Mouse (Mus musculus) neural tube, embryonic 12.5 days (tissue): ENCODE measurements at regions not wholly inside any gene's neighbourhood (a gene's known extent, or its start where the extent isn't known, plus 50 kb on each side); places are given as distances from the start of the nearest gene placed in this dataset.
A peak's percentile ranks its signal among the peaks of the same experiment; 100 is the strongest.

ENCODE experiments used
- ATAC-seq: fragments of 200-750 bp; cut with Nextera tagmentation; 2 replicates; pipeline ENCODE4 v1.8.0; 2017; ENCODE audit warnings: low read depth, mild to moderate bottlenecking, moderate TSS enrichment, moderate library complexity; ENCODE audit not compliant: low FRiP score
- H3K27ac ChIP-seq: fragments of 300-500 bp; sonication (generic); 2 replicates; pipeline ENCODE4 v1.5.1; 2016
- H3K27me3 ChIP-seq: fragments of 300-500 bp; sonication (generic); replicated peaks from 2 replicates; pipeline ENCODE4 v1.6.1; 2016; ENCODE audit warnings: mild to moderate bottlenecking
- H3K36me3 ChIP-seq: fragments of 300-500 bp; sonication (generic); 2 replicates; pipeline ENCODE4 v1.6.1; 2016; ENCODE audit warnings: mild to moderate bottlenecking
- H3K4me1 ChIP-seq: fragments of 300-500 bp; sonication (generic); 2 replicates; pipeline ENCODE4 v1.6.1; 2016
- H3K4me2 ChIP-seq: fragments of 300-500 bp; sonication (generic); replicated peaks from 2 replicates; pipeline ENCODE4 v1.6.1; 2016; ENCODE audit warnings: mild to moderate bottlenecking
- H3K4me3 ChIP-seq: fragments of 300-500 bp; sonication (generic); 2 replicates; pipeline ENCODE4 v1.5.1; 2016
- H3K9ac ChIP-seq: fragments of 300-500 bp; sonication (generic); 2 replicates; pipeline ENCODE4 v1.6.1; 2016; ENCODE audit warnings: mild to moderate bottlenecking
- H3K9me3 ChIP-seq: fragments of 300-500 bp; sonication (generic); 2 replicates; pipeline ENCODE4 v1.6.1; 2016; ENCODE audit warnings: mild to moderate bottlenecking
- WGBS: fragments of 180-500 bp; shearing (Covaris S2); methylation state at CpG from one replicate; pipeline ENCODE4 v1.1.7; 2016; 5-methylcytosine and 5-hydroxymethylcytosine counted together

DNA sequence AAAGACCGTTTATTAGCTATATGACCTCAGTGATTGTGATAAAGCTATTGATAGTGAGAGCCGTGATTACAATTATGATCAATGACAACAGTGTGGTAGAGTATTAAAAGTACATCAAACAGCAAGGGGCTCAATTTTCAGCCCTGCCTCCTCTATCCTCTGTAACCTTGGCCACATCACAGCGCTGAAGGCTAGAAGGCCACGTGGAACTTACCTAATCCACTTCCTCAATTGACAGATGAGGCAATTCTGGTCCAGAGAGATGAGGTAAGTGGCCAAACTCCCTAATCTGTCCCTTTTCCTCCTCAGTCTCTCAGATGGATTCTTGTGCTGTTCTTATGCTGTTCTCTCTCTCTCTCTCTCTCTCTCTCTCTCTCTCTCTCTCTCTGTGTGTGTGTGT, 114.7 kb upstream of the Tle3 start:
- Histone ChIP-seq H3K4me1 (peaks cover 54% of the 10 kb centered on the region), H3K9ac (no peak overlapping the region), H3K4me3 (no peak overlapping the region), H3K27ac (no peak overlapping the region), H3K9me3 (no peaks in the 10 kb centered on the region; the same call in 1 of the 2 replicates), H3K4me2 (no peak overlapping the region), H3K36me3 (no peaks in the 10 kb centered on the region), H3K27me3 (no peaks in the 10 kb centered on the region; the same call in 1 of the 2 replicates)
- 60% methylated on average over 4 of the region's 4 CpGs for WGBS
- no peak for ATAC-seq

DNA sequence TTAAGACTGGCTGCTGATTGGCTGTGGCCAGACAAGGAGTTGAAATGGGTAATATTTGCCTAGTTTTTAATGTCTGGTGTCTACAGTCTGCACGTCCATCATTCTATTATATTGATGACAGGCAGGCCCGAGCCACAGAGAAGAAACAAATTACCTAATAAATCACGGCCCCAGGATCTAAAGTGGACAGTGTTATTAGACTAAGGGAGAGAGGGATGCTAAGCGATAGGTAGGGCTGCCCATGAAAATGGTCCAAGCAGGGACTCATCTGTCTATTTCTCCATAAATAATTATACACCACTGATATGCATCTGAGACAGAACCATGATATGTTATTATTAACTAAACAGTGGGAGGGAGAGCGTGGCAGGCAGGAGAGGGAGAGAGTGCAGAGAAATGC, 114.1 kb upstream of the Tle3 start:
- Histone ChIP-seq H3K4me3 (no peak overlapping the region), H3K27ac (no peak overlapping the region), H3K4me2 (no peak overlapping the region), H3K9me3 (no peaks in the 10 kb centered on the region; the same call in 1 of the 2 replicates), H3K9ac (no peak overlapping the region), H3K36me3 (no peaks in the 10 kb centered on the region), H3K27me3 (no peaks in the 10 kb centered on the region; the same call in 1 of the 2 replicates), H3K4me1 (peaks cover 58% of the 10 kb centered on the region)
- ATAC-seq: peak; percentile 44; the same call in 1 of the 2 replicates
- WGBS: 48% methylated on average over 5 of the region's 5 CpGs

DNA sequence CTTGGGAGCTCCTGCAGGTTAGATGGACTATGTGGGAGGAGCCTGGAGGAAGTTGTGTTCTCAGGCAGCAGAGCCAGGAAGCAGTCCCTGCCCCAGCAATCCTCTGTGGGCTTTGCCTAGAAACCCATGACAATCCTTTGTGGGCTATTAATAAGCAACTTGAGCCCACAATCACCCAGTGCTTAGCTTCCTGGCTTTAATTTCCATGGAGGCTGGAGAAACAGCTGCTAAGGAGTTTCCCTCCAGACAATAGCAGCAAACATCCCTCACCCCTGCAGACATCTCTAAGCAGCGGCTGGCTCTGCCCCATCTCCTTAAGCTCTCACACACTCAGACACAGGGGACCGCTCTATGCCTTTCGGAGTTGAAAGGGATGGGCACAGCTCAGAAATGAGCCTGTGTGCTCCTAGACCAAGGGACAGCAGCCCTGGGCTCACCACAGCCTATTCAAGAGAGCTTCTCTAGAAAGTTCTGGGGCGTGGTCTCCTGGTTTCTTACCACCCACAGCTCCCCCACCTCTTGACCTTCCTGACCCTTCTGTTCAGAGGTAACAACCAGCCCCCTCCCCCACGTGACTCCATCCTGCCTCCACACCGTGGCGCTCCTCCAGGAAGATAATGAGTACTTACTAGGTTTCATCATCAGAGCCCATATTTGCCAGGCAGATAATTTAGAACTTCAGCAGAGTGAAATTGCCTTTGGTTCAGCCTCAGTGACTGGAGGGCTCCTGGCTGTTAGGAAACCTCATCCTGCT, 112.6 kb upstream of the Tle3 start:
- Histone ChIP-seq H3K4me3 (no peak overlapping the region), H3K4me1 (peaks cover 58% of the 10 kb centered on the region), H3K27me3 (no peaks in the 10 kb centered on the region; the same call in 1 of the 2 replicates), H3K4me2 (no peak overlapping the region; the same call in 1 of the 2 replicates), H3K9me3 (no peaks in the 10 kb centered on the region; the same call in 1 of the 2 replicates), H3K36me3 (no peaks in the 10 kb centered on the region), H3K9ac (no peak overlapping the region), H3K27ac (no peak overlapping the region)
- WGBS: 6% methylated on average over 7 of the region's 7 CpGs
- 0 out of 2 replicates have a peak, but pooled peaks have one; percentile 53 for ATAC-seq

DNA sequence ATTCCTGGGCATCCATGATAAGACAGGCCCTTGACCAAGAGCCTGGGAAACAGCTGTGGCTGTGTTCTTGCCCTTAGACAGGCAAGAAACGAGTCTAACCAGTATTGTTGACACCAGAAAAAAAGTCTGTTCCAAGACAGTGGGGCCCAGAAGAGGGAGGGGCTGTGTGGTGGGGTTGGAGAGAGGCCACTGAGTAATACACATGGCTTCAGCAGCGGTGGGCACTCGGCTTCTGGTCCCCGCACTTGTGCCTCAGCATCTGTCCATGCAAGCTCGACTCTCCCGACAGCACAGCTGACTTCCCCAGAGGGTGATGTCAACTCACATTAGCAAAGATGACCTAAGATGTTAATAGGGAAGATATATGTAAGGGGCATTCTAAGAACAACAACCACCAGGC, 110.9 kb upstream of the Tle3 start:
- Histone ChIP-seq H3K4me1 (peaks cover 58% of the 10 kb centered on the region), H3K9me3 (no peaks in the 10 kb centered on the region; the same call in 1 of the 2 replicates), H3K4me3 (no peak overlapping the region), H3K4me2 (no peak overlapping the region), H3K27ac (no peak overlapping the region), H3K9ac (no peak overlapping the region), H3K36me3 (no peaks in the 10 kb centered on the region), H3K27me3 (no peaks in the 10 kb centered on the region; the same call in 1 of the 2 replicates)
- no peak for ATAC-seq
- 52% methylated on average over 6 of the region's 6 CpGs for WGBS

DNA sequence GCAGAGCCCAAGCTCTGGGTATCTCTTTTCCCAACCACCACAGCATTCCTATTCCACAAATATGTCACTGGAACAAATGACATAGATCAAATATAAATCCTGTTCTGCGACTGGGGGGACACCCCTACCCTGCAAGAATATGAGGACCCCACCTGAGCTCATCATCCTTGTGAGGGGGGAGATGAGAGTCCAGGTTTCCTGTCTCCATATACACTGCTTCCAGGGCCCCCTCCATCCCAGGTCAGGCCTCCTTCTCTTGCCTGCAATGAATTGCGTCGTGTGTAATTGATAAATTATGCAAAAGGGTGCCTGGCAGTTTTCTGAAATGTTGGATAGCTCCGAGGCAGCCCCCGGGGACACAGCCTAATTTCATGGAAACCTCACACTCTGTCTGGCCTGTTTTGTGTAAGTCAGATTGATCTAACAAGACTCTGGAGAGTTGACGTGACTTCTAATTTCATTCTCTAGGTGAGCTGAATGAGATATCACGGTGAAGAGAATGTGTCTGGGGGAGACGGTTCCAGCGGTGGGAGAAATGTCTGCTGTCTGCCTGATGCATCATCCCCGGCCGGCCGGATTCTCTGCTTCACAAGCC, 110.3 kb upstream of the Tle3 start:
- Histone ChIP-seq H3K4me3 (no peak overlapping the region), H3K4me1 (peaks cover 58% of the 10 kb centered on the region), H3K9ac (no peak overlapping the region; the same call in 1 of the 2 replicates), H3K36me3 (no peaks in the 10 kb centered on the region), H3K27ac (no peak overlapping the region), H3K4me2 (no peak overlapping the region; the same call in 1 of the 2 replicates), H3K9me3 (no peaks in the 10 kb centered on the region; the same call in 1 of the 2 replicates), H3K27me3 (no peaks in the 10 kb centered on the region; the same call in 1 of the 2 replicates)
- ATAC-seq: no peak
- WGBS: 27% methylated on average over 12 of the region's 12 CpGs

DNA sequence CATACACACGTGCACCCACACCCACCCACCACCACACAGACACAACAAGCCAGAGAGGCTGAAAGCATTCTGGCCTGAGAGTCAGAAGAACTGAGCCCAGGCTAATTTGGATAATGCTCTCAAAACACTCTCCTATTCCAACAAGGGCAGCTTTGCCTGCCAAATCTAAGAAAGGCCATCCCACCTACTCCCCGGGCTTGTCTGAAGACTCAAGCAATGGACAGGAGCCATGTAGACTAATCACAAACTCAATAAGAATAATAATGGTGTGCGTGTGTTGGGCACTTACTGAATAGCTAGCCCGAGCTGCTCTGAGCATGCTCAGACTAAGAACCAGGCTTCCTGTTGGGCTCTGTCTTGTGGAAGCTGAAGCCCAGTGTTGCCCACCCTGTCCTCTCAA, 108.8 kb upstream of the Tle3 start:
- Histone ChIP-seq H3K36me3 (no peaks in the 10 kb centered on the region), H3K9ac (no peak overlapping the region), H3K4me3 (no peak overlapping the region), H3K27me3 (no peaks in the 10 kb centered on the region; the same call in 1 of the 2 replicates), H3K9me3 (no peaks in the 10 kb centered on the region; the same call in 1 of the 2 replicates), H3K27ac (no peak overlapping the region), H3K4me1 (peaks cover 54% of the 10 kb centered on the region), H3K4me2 (no peak overlapping the region)
- no peak for ATAC-seq
- 86% methylated on average over 4 of the region's 4 CpGs for WGBS

DNA sequence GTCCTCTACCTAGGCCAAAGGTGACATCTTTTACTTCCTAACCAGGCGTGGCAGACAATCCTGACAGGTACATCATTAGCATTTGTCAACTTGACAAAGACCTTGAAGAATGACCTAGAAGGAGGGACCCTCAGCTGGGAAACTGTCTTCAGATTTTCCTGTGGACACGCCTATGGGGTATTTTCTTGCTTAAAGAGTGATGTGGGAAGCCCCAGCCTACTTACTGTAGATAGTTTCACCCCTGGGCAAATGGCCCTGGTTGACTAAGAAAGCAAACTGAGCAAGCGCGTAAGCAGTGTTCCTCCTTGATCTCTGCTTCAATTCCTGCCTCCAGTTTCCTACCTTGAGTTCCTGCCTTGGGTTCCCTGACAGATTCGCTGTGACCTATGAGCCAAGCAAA, 106.7 kb upstream of the Tle3 start:
- Histone ChIP-seq H3K27ac (no peak overlapping the region), H3K27me3 (no peaks in the 10 kb centered on the region), H3K9me3 (no peaks in the 10 kb centered on the region; the same call in 1 of the 2 replicates), H3K4me1 (peaks cover 34% of the 10 kb centered on the region), H3K9ac (no peak overlapping the region), H3K4me3 (no peak overlapping the region), H3K4me2 (no peak overlapping the region), H3K36me3 (no peaks in the 10 kb centered on the region)
- WGBS: 85% methylated on average over 5 of the region's 5 CpGs
- no peak for ATAC-seq

DNA sequence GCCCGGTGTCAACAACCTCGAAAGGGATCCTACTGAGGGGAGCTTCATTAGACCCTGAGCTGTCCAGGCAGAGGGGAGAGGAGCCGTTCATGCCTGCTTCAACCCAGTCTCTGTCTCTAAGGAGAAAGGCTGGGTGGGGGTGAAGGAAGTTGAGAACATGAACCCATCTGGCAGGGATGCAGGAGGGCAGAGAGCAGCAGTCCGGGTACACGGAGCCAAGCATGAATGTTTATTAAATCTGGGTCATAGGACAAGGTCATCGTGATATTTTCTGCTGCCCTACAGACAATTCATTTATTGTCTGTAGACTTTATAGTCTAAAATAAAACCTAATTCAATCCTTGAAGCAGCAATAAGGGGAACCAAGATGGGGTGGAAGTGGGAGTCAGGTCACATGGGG, 105.2 kb upstream of the Tle3 start:
- ATAC-seq: no peak
- Histone ChIP-seq H3K4me1 (peaks cover 19% of the 10 kb centered on the region), H3K9ac (no peak overlapping the region), H3K9me3 (no peaks in the 10 kb centered on the region; the same call in 1 of the 2 replicates), H3K36me3 (no peaks in the 10 kb centered on the region), H3K27ac (no peak overlapping the region), H3K4me2 (no peak overlapping the region), H3K27me3 (no peaks in the 10 kb centered on the region), H3K4me3 (no peak overlapping the region)
- 61% methylated on average over 6 of the region's 6 CpGs for WGBS

DNA sequence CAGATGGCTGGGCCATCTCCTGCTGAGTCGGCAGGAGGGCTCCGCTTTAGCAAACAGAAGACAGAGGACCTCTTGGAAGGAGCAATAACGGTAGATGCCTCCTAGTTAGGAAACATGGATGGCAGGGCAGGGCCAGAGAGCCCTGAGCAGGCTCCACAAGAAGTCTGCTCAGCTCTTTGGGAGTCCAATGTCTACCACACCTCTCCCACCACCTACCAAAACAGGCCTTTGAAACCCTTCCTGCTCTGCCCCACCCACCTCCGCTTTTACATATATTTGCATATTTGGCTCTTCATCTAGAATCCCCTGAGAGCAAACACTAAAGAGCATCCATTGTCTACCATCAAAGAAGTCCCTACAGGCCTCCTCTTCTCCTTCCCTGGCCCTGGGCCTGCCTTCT, 104.6 kb upstream of the Tle3 start:
- ATAC-seq: no peak
- H3K4me3 ChIP-seq: no peak overlapping the region
- no peak overlapping the region for H3K4me2 ChIP-seq
- no peak overlapping the region for H3K9ac ChIP-seq
- H3K27me3 ChIP-seq: 0 out of 2 replicates have a peak, but pooled peaks cover 3% of the 10 kb centered on the region
- peaks cover 14% of the 10 kb centered on the region for H3K4me1 ChIP-seq
- H3K36me3 ChIP-seq: no peaks in the 10 kb centered on the region
- WGBS: 52% methylated on average over 4 of the region's 4 CpGs
- H3K27ac ChIP-seq: no peak overlapping the region
- no peaks in the 10 kb centered on the region; the same call in 1 of the 2 replicates for H3K9me3 ChIP-seq

DNA sequence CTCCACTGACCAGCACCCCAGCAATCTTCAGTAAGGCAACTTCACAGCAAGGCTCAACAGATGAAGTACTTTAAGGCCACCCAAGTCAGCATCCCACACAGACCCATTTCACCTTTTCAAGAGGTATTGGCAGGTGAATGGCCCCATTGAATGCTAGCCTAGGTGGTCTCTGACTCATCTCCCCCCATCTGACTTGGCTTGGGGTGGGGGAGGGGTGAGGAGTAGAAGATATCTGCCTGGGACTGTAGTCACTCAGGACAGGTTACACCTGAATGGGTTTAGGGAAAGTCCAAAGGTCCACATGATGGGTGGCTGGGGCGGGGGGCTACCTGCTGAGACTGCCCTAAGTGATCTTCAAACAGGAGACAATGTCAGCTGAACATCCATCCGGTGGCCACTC, 104.0 kb upstream of the Tle3 start:
- H3K9ac ChIP-seq: no peak overlapping the region
- no peaks in the 10 kb centered on the region; the same call in 1 of the 2 replicates for H3K9me3 ChIP-seq
- 65% methylated on average over 2 of the region's 2 CpGs for WGBS
- ATAC-seq: no peak
- H3K27ac ChIP-seq: no peak overlapping the region
- H3K4me1 ChIP-seq: peaks cover 11% of the 10 kb centered on the region; the same call in 1 of the 2 replicates
- H3K4me3 ChIP-seq: no peak overlapping the region
- H3K27me3 ChIP-seq: 0 out of 2 replicates have a peak, but pooled peaks cover 3% of the 10 kb centered on the region
- no peak overlapping the region for H3K4me2 ChIP-seq
- H3K36me3 ChIP-seq: no peaks in the 10 kb centered on the region

DNA sequence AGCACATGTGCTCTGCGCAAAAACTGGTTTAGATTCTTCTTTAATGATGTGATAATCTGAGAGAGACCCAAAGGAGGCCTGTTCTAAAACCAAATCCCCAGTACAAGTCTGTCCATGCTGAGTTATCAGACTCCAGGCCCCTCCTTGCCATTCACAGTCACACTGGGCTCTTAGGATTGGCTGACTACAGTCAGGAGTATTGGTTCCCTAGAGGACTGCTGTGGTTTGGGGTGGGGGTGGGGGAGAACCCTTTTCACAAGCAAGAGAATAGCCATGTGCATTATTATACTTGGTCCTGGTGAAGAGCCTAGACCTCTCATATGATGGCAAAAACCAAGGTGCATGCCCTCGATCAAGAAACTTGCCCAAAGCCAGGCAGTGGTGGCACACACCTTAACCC, 103.5 kb upstream of the Tle3 start:
- 86% methylated on average over 2 of the region's 2 CpGs for WGBS

DNA sequence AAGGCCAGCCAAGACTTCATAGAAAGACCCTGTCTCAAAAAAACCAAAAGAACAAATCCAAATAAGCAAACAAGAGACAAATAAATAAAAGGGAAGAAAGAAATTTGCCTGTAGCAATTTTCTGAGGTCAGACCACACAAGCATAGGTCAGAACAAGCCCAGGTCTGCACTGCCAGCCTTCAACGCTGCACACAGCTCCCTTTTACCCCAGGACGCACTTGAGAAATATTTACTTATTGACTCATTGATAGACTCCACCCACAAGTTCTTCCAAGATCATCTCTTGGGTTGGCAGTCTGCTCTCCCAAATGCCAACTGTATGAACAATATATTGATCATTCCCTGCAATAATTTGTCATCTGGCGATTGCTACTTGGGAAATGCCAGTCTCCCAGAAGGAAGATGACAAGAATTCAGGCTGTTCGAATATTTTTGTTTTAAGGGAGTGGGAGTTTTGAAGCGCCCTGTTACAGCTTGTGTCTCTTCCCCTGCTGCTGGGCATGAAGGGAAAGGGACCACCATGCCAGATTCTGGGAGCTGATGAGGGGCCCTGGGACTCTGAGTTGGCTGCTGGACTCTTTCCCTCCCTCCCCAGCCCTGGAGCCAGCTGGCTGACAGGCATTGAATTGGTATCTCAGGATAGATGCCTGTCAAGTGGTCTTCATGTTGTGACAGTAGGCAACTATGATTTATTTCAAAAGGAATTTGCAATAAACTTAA, 102.9 kb upstream of the Tle3 start:
- H3K36me3 ChIP-seq: no peaks in the 10 kb centered on the region
- no peak overlapping the region for H3K27ac ChIP-seq
- no peak overlapping the region for H3K4me2 ChIP-seq
- H3K4me3 ChIP-seq: no peak overlapping the region
- H3K9me3 ChIP-seq: no peaks in the 10 kb centered on the region; the same call in 1 of the 2 replicates
- H3K9ac ChIP-seq: no peak overlapping the region
- H3K27me3 ChIP-seq: 0 out of 2 replicates have a peak, but pooled peaks cover 3% of the 10 kb centered on the region
- H3K4me1 ChIP-seq: peaks cover 11% of the 10 kb centered on the region; the same call in 1 of the 2 replicates
- WGBS: 90% methylated on average over 5 of the region's 5 CpGs
- ATAC-seq: no peak

More for the DNA sequence above, 103.5 kb upstream of the Tle3 start:
- no peak overlapping the region for H3K4me2 ChIP-seq
- 0 out of 2 replicates have a peak, but pooled peaks cover 3% of the 10 kb centered on the region for H3K27me3 ChIP-seq
- ATAC-seq: no peak
- H3K9me3 ChIP-seq: no peaks in the 10 kb centered on the region; the same call in 1 of the 2 replicates
- H3K4me1 ChIP-seq: peaks cover 11% of the 10 kb centered on the region; the same call in 1 of the 2 replicates
- H3K9ac ChIP-seq: no peak overlapping the region
- no peaks in the 10 kb centered on the region for H3K36me3 ChIP-seq
- H3K4me3 ChIP-seq: no peak overlapping the region
- no peak overlapping the region for H3K27ac ChIP-seq
